Mouse (Mus musculus) T-helper 17 cell (primary cell): ENCODE measurements around the gene Ssh3.

ENCODE experiments used
- in situ Hi-C, 2 experiments: fragments of 300-600 bp; cut with MboI, MseI; formaldehyde crosslinking; loops; 1 replicate in 1 of 2; 2 replicates in 1 of 2; pipeline ENCODE4 v1.15.1; 2025; ENCODE audit warnings: high pct_unique_total_duplicates in 2 of 2

The Ssh3 gene

GRCm38 (mm10) chr19:4217140-4217539 is 51.8 kb downstream of the Ssh3 start:
- in situ Hi-C loops, result no loop called here

GRCm38 (mm10) chr19:4216041-4216685 is 52.8 kb downstream of the Ssh3 start:
- in situ Hi-C loops, result no loop called here

GRCm38 (mm10) chr19:4215451-4215840 is 53.5 kb downstream of the Ssh3 start:
- in situ Hi-C loops, result no loop called here

- in situ Hi-C loops, result no loop called here
Observed at GRCm38 (mm10) chr19:4214771-4215450, 54.1 kb downstream of the Ssh3 start.

GRCm38 (mm10) chr19:4214071-4214770 is 54.8 kb downstream of the Ssh3 start, which contains the start of the genes Clcf1 and AC109138.7:
Clcf1 (plus strand) TSS chr19:4214238.
AC109138.7 (plus strand) TSS chr19:4214357.
- in situ Hi-C loops, result no loop called here

GRCm38 (mm10) chr19:4213524-4213974 is 55.4 kb downstream of the Ssh3 start:
- in situ Hi-C loops, result no loop called here

GRCm38 (mm10) chr19:4211891-4212588 is 56.9 kb downstream of the Ssh3 start:
- in situ Hi-C loops, result no loop called here
